Mouse (Mus musculus) forebrain, embryonic 14.5 days (tissue): Measurements from ENCODE around the gene Lgmn. TPM values are rescaled to one million over a fixed set of nuclear protein-coding genes. Genes with fewer than 3 reads are reported as not detected.

Experiments used
- ATAC-seq: fragments of 200-750 bp; cut with Nextera tagmentation; 2 replicates; pipeline ENCODE4 v1.8.0; 2017; ENCODE audit warnings: mild to moderate bottlenecking, moderate library complexity
- DNase-seq: peaks from one replicate; pipeline ENCODE4 v3.0.0-alpha.2; 2015; ENCODE audit warnings: low spot score
- H3K27ac ChIP-seq: fragments of 300-500 bp; sonication (generic); 2 replicates; pipeline ENCODE4 v1.5.1; 2014; ENCODE audit warnings: low read depth, mild to moderate bottlenecking, control low read depth, low read length, moderate library complexity
- H3K27me3 ChIP-seq: fragments of 300-500 bp; sonication (generic); replicated peaks from 2 replicates; pipeline ENCODE4 v1.6.1; 2014; ENCODE audit warnings: low read length, control low read depth, mixed read lengths; ENCODE audit not compliant: control insufficient read depth, insufficient read depth
- H3K36me3 ChIP-seq: fragments of 300-500 bp; sonication (generic); 2 replicates; pipeline ENCODE4 v1.6.1; 2014; ENCODE audit warnings: low read length, control low read depth; ENCODE audit not compliant: control insufficient read depth, insufficient read depth
- H3K4me1 ChIP-seq: fragments of 300-500 bp; sonication (generic); 2 replicates; pipeline ENCODE4 v1.6.1; 2014; ENCODE audit warnings: antibody characterized with exemption, low read length, control low read depth; ENCODE audit not compliant: control insufficient read depth, insufficient read depth
- H3K4me2 ChIP-seq: fragments of 300-500 bp; sonication (generic); 2 replicates; pipeline ENCODE4 v1.6.1; 2014; ENCODE audit warnings: mild to moderate bottlenecking, control low read depth, low read length
- H3K4me3 ChIP-seq: fragments of 300-500 bp; sonication (generic); 2 replicates; pipeline ENCODE4 v1.5.1; 2014; ENCODE audit warnings: low read depth, low read length, control low read depth
- H3K9ac ChIP-seq: fragments of 300-500 bp; sonication (generic); 2 replicates; pipeline ENCODE4 v1.6.1; 2014; ENCODE audit warnings: mild to moderate bottlenecking, low read length, control low read depth, moderate library complexity
- H3K9me3 ChIP-seq: fragments of 300-500 bp; sonication (generic); replicated peaks from 2 replicates; pipeline ENCODE4 v1.6.1; 2016; ENCODE audit warnings: low read length, control low read depth, mixed read lengths; ENCODE audit not compliant: control insufficient read depth
- WGBS: fragments of 180-500 bp; shearing (Covaris S2); extraction: QIAGEN DNeasy Blood & Tissue Kit; methylation state at CpG from one replicate; pipeline ENCODE4 v1.1.7; 2014; 5-methylcytosine and 5-hydroxymethylcytosine counted together
- polyA plus RNA-seq: library from polyadenylated mRNA; unstranded; fragments of >200 nt; fragmentation: Nextera tagmentation; extraction: Ambion mirVana; gene quantifications from 2 replicates; pipeline ENCODE4 v1.2.1, GENCODE M21; 2014

Gene Lgmn
- polyA plus RNA-seq, 1 experiment from 2014 or later = 87.0 TPM

- no peak overlapping the region for H3K4me2 ChIP-seq
- no peaks in the 10 kb centered on the region for H3K27me3 ChIP-seq
- no peak overlapping the region for H3K4me3 ChIP-seq
- no peak overlapping the region for H3K27ac ChIP-seq
- DNase-seq = no peak
- peaks cover 2% of the 10 kb centered on the region; the same call in 1 of the 2 replicates for H3K4me1 ChIP-seq
- no peaks in the 10 kb centered on the region for H3K9me3 ChIP-seq
- no peaks in the 10 kb centered on the region for H3K36me3 ChIP-seq
- no peak overlapping the region for H3K9ac ChIP-seq
- no peak for ATAC-seq
- 82% methylated on average over 2 of the region's 2 CpGs for WGBS
Measured at GRCm38 (mm10) chr12:102424456-102424855, 15.2 kb downstream of the Lgmn start.

DNA sequence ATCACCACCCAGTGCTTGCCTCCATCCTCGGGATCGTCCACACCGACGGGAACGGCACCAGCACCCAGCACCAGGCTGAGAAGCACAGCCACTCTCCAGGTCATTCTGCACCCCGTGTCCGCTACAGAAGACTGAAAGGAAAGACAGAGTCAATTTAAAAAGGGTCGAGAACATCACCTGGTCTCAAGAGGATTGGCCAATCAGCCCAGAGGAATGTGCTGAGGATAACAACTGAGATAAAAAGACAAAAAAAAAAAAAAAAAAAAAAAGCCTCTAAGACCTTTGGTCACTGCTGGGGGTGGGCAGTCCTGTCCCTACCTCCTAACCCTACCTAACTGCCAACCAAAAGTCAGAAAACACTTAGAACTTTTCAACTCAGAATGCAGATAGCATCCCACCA lies 16.0 kb downstream of the Lgmn start:
- H3K36me3 ChIP-seq = no peaks in the 10 kb centered on the region
- 96% methylated on average over 8 of the region's 8 CpGs for WGBS
- no peaks in the 10 kb centered on the region for H3K9me3 ChIP-seq
- no peak overlapping the region for H3K4me3 ChIP-seq
- no peak overlapping the region for H3K27ac ChIP-seq
- H3K4me1 ChIP-seq = peaks cover 4% of the 10 kb centered on the region; the same call in 1 of the 2 replicates
- ATAC-seq (no peak), DNase-seq (no peak)
- H3K27me3 ChIP-seq = no peaks in the 10 kb centered on the region
- H3K9ac ChIP-seq = no peak overlapping the region
- H3K4me2 ChIP-seq = no peak overlapping the region

GRCm38 (mm10) chr12:102422623-102423320 lies 16.8 kb downstream of the Lgmn start:
- no peaks in the 10 kb centered on the region for H3K9me3 ChIP-seq
- 92% methylated on average over 11 of the region's 11 CpGs for WGBS

GRCm38 (mm10) chr12:102422065-102422464 lies 17.5 kb downstream of the Lgmn start:
- H3K9me3 ChIP-seq = no peaks in the 10 kb centered on the region
- no peak overlapping the region for H3K27ac ChIP-seq
- DNase-seq (no peak), ATAC-seq (no peak)
- H3K4me2 ChIP-seq = no peak overlapping the region
- H3K9ac ChIP-seq = no peak overlapping the region
- no peak overlapping the region for H3K4me3 ChIP-seq
- no peaks in the 10 kb centered on the region for H3K27me3 ChIP-seq
- no peaks in the 10 kb centered on the region for H3K36me3 ChIP-seq
- peaks cover 4% of the 10 kb centered on the region; the same call in 1 of the 2 replicates for H3K4me1 ChIP-seq
- 86% methylated on average over 6 of the region's 6 CpGs for WGBS

More at GRCm38 (mm10) chr12:102422623-102423320, 16.8 kb downstream of the Lgmn start:
- Histone ChIP-seq H3K36me3 (no peaks in the 10 kb centered on the region), H3K27ac (no peak overlapping the region), H3K4me3 (no peak overlapping the region), H3K9ac (no peak overlapping the region), H3K4me1 (peaks cover 4% of the 10 kb centered on the region; the same call in 1 of the 2 replicates), H3K27me3 (no peaks in the 10 kb centered on the region), H3K4me2 (no peak overlapping the region)
- no peak for DNase-seq
- ATAC-seq = no peak

GRCm38 (mm10) chr12:102420168-102420890 lies 19.3 kb downstream of the Lgmn start:
- ATAC-seq = no peak
- WGBS = 91% methylated on average over 10 of the region's 10 CpGs
- Histone ChIP-seq H3K4me2 (no peak overlapping the region), H3K4me1 (peaks cover 4% of the 10 kb centered on the region; the same call in 1 of the 2 replicates), H3K9ac (no peak overlapping the region), H3K27ac (no peak overlapping the region; the same call in 1 of the 2 replicates), H3K27me3 (no peaks in the 10 kb centered on the region), H3K36me3 (no peaks in the 10 kb centered on the region), H3K9me3 (no peaks in the 10 kb centered on the region), H3K4me3 (no peak overlapping the region)
- DNase-seq = no peak

DNA sequence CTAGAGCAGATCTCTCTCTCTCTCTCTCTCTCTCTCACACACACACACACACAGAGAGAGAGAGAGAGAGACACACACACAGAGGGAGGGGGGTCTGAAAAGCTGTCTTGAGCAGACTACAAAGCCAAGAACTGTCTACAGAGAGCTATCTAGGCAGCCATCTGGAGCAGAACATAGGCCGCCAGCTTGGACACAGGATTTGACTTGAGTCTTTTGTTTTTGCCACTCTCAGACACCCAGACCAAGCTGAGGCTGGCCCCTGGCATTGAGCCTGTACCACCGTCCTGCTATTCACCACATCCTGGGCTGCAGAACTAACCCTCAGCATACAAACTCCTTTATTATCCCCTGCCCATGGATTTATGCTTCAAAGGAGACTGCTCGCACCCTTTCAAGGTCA lies 20.1 kb downstream of the Lgmn start:
- ATAC-seq = 0 out of 2 replicates have a peak, but pooled peaks have one; percentile 46
- H3K4me1 ChIP-seq = peaks cover 4% of the 10 kb centered on the region; the same call in 1 of the 2 replicates
- no peaks in the 10 kb centered on the region for H3K27me3 ChIP-seq
- no peak overlapping the region for H3K4me2 ChIP-seq
- H3K36me3 ChIP-seq = no peaks in the 10 kb centered on the region
- no peak overlapping the region for H3K9ac ChIP-seq
- WGBS = 35% methylated on average over 3 of the region's 3 CpGs
- no peaks in the 10 kb centered on the region for H3K9me3 ChIP-seq
- no peak overlapping the region; the same call in 1 of the 2 replicates for H3K27ac ChIP-seq
- peak; percentile 51 for DNase-seq
- no peak overlapping the region for H3K4me3 ChIP-seq

- Histone ChIP-seq H3K4me2 (no peak overlapping the region), H3K9ac (no peak overlapping the region), H3K27ac (no peak overlapping the region), H3K27me3 (no peaks in the 10 kb centered on the region), H3K36me3 (no peaks in the 10 kb centered on the region), H3K9me3 (no peaks in the 10 kb centered on the region), H3K4me1 (peaks cover 4% of the 10 kb centered on the region; the same call in 1 of the 2 replicates), H3K4me3 (no peak overlapping the region)
- ATAC-seq = no peak
- no peak for DNase-seq
- WGBS = 93% methylated on average over 6 of the region's 6 CpGs
Measured at GRCm38 (mm10) chr12:102417701-102418100, 21.9 kb downstream of the Lgmn start.

- H3K9ac ChIP-seq = no peak overlapping the region
- H3K4me3 ChIP-seq = no peak overlapping the region
- no peaks in the 10 kb centered on the region for H3K27me3 ChIP-seq
- WGBS = 77% methylated on average over 7 of the region's 7 CpGs
- no peak overlapping the region for H3K4me2 ChIP-seq
- no peaks in the 10 kb centered on the region for H3K9me3 ChIP-seq
- H3K36me3 ChIP-seq = no peaks in the 10 kb centered on the region
- DNase-seq = no peak
- peak; percentile 34; the same call in 1 of the 2 replicates for ATAC-seq
- H3K4me1 ChIP-seq = peaks cover 4% of the 10 kb centered on the region; the same call in 1 of the 2 replicates
- no peak overlapping the region for H3K27ac ChIP-seq
Measured at GRCm38 (mm10) chr12:102416955-102417510, 22.6 kb downstream of the Lgmn start.
